In the genomic region with DNA sequence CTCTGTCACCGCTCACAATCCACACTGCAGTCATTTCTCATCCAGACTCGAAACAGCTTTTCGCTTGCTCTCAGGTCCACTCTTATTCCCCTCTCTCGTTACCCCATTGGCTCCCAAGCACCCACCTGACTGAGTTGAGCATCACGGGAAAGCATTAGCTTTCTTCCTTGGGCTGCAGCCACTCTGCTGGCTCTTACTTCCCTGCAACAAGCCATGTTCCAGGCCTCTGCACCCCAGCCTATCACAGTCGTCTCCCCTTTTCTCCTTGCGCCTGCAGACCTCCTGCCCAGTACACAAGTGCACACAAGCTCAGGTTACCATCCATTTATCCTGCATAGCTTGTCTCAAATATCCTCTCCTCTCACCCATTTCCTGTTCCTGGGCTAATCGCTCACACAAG, we compare ENCODE assay signal across 27 mouse cellular contexts.
DNase-seq lines count a peak whose midpoint lies in the region; ATAC-seq lines count a peak whose summit lies in the region.
"Had no signal": no experiment of that assay in that cellular context is flagged by ENCODE, and none has a peak within 500 bp of the region (broad histone marks: within the 10 kb centered on the region; RNA-seq: fewer than 3 reads in every experiment).

No protein-coding gene starts in this region.

- no peak overlapping the region for H3K4me2 ChIP-seq in kidney, embryonic 16.5 days (replicated peaks; ENCODE audit: low read depth, low read length)
- no peak overlapping the region for H3K4me2 ChIP-seq in embryonic facial prominence, embryonic 11.5 days (ENCODE audit: low read depth, low read length)
- H3K4me2 ChIP-seq: heart, embryonic 11.5 days; hindbrain, embryonic 13.5 days; liver, embryonic 15.5 days; lung, embryonic 14.5 days; midbrain, embryonic 12.5 days had no signal

- intact Hi-C loops in left cerebral cortex, postnatal 25 days (cut with DNase I) = no loop called here

- no peaks in the 10 kb centered on the region for H3K36me3 ChIP-seq in kidney, embryonic 16.5 days (ENCODE audit: insufficient read depth, low read length)
- H3K36me3 ChIP-seq in embryonic facial prominence, embryonic 11.5 days (replicated peaks; ENCODE audit: control insufficient read depth, insufficient read depth, low read depth, low read length) = no peaks in the 10 kb centered on the region
- no peaks in the 10 kb centered on the region for H3K36me3 ChIP-seq in limb, embryonic 10.5 days
- H3K36me3 ChIP-seq: hindbrain, embryonic 13.5 days; liver, embryonic 15.5 days; midbrain, embryonic 12.5 days had no signal

- no peaks in the 10 kb centered on the region for H3K9me3 ChIP-seq in kidney, embryonic 16.5 days (ENCODE audit: low read length)
- H3K9me3 ChIP-seq in embryonic facial prominence, embryonic 11.5 days (replicated peaks; ENCODE audit: control insufficient read depth, low read length) = no peaks in the 10 kb centered on the region
- no peaks in the 10 kb centered on the region for H3K9me3 ChIP-seq in limb, embryonic 10.5 days (replicated peaks)
- H3K9me3 ChIP-seq: hindbrain, embryonic 13.5 days; liver, embryonic 15.5 days; midbrain, embryonic 12.5 days had no signal

- no peak overlapping the region for H3K27ac ChIP-seq in kidney, embryonic 16.5 days (ENCODE audit: low read length)
- H3K27ac ChIP-seq in embryonic facial prominence, embryonic 11.5 days (replicated peaks; ENCODE audit: low read depth, low read length) = no peak overlapping the region
- H3K27ac ChIP-seq in limb, embryonic 10.5 days = peak overlapping the region; percentile 67; the same call in 1 of the 2 replicates
- H3K27ac ChIP-seq: hindbrain, embryonic 13.5 days; kidney, postnatal 0 days; liver, embryonic 15.5 days; midbrain, embryonic 12.5 days had no signal

- peak; percentile 51; the same call in 1 of the 2 replicates for ATAC-seq in kidney, embryonic 16.5 days (ENCODE audit: low FRiP score, low TSS enrichment)
- ATAC-seq in embryonic facial prominence, embryonic 11.5 days (replicated peaks; ENCODE audit: insufficient number of reproducible peaks, low FRiP score, low TSS enrichment, low read depth) = peak; percentile 44; the same call in 1 of the 2 replicates
- ATAC-seq: forebrain, embryonic 14.5 days; intestine, embryonic 16.5 days had no signal

- DNase-seq in kidney, adult 9 months = no peak
- DNase-seq in embryonic facial prominence, embryonic 11.5 days (ENCODE audit: low spot score) = peak; percentile 39
- DNase-seq in limb, embryonic 10.5 days (ENCODE audit: low spot score) = peak; percentile 44
- no peak for DNase-seq in gastrocnemius, postnatal 10 days
- no peak for DNase-seq in urinary bladder, postnatal 36 days (ENCODE audit: low spot score in 2 of 2)
- no peak for DNase-seq in left cerebral cortex, postnatal 25 days (ENCODE audit: low spot score in 2 of 2)
- DNase-seq: adrenal gland, postnatal 14 days; cerebellum, adult 11 months; cerebellum, adult 9-10 months; cerebellum, postnatal 36 days; gastrocnemius, postnatal 36 days; heart, adult 18-20 months; heart, postnatal 4 days; layer of hippocampus, postnatal 36 days; lung, embryonic 14.5 days; lung, postnatal 14 days; right cerebral cortex, postnatal 25 days; spleen, adult 18-20 months; thymus, postnatal 25 days had no signal

- H3K9ac ChIP-seq in kidney, embryonic 16.5 days (replicated peaks; ENCODE audit: low read length) = no peak overlapping the region
- no peak overlapping the region for H3K9ac ChIP-seq in embryonic facial prominence, embryonic 11.5 days (replicated peaks; ENCODE audit: low read length)
- H3K9ac ChIP-seq: hindbrain, embryonic 13.5 days; liver, embryonic 15.5 days; lung, embryonic 14.5 days; midbrain, embryonic 12.5 days had no signal

- no peak overlapping the region for H3K4me3 ChIP-seq in kidney, embryonic 16.5 days (ENCODE audit: low read length)
- no peak overlapping the region for H3K4me3 ChIP-seq in embryonic facial prominence, embryonic 11.5 days (ENCODE audit: low read depth, low read length)
- H3K4me3 ChIP-seq in limb, embryonic 10.5 days = no peak overlapping the region
- H3K4me3 ChIP-seq: hindbrain, embryonic 13.5 days; liver, embryonic 15.5 days; midbrain, embryonic 12.5 days had no signal

- no peaks in the 10 kb centered on the region for H3K27me3 ChIP-seq in kidney, embryonic 16.5 days (ENCODE audit: insufficient read depth, low read length)
- H3K27me3 ChIP-seq in embryonic facial prominence, embryonic 11.5 days (ENCODE audit: control insufficient read depth, insufficient read depth, low read length) = no peaks in the 10 kb centered on the region
- no peaks in the 10 kb centered on the region for H3K27me3 ChIP-seq in limb, embryonic 10.5 days (ENCODE audit: low read depth, poor library complexity, severe bottlenecking)
- H3K27me3 ChIP-seq: liver, embryonic 15.5 days had no signal

- H3K4me1 ChIP-seq in kidney, embryonic 16.5 days (ENCODE audit: insufficient read depth, low read length) = no peaks in the 10 kb centered on the region
- H3K4me1 ChIP-seq in embryonic facial prominence, embryonic 11.5 days (ENCODE audit: control insufficient read depth, insufficient read depth, low read length) = no peaks in the 10 kb centered on the region
- H3K4me1 ChIP-seq in limb, embryonic 10.5 days = peaks cover 21% of the 10 kb centered on the region
- H3K4me1 ChIP-seq: hindbrain, embryonic 13.5 days; liver, embryonic 15.5 days; midbrain, embryonic 12.5 days had no signal

- 54% methylated on average over 8 of the region's 8 CpGs for WGBS in kidney, embryonic 16.5 days
- WGBS in embryonic facial prominence, embryonic 11.5 days = 49% methylated on average over 8 of the region's 8 CpGs
- WGBS in limb, embryonic 10.5 days = 66% methylated on average over 8 of the region's 8 CpGs

Comparison
In these comparisons a context has a peak if more than half of its experiments do, and no peak if none do; other contexts are left out.
1. DNase-seq: peak in embryonic facial prominence, embryonic 11.5 days (single experiment) and limb, embryonic 10.5 days (single experiment); none in kidney, adult 9 months (single experiment), gastrocnemius, postnatal 10 days (single experiment), urinary bladder, postnatal 36 days (0 of 2) and left cerebral cortex, postnatal 25 days (0 of 2).